Mouse (Mus musculus): Measurements from ENCODE around the gene Iqub.

GRCm38 (mm10) chr6:24470571-24471132 lies 44.2 kb downstream of the Iqub start:
- TF ChIP-seq CTCF (IDR thresholded peaks at IDR 0.05; ENCODE audit: borderline replicate concordance, insufficient read depth, low read length) (no peak), POLR2A (IDR thresholded peaks at IDR 0.05; ENCODE audit: low read depth, low read length) (no peak)
